Mouse (Mus musculus) stomach, postnatal 0 days (tissue): ENCODE data around the gene Gucy1b1.

Experiments
- CTCF ChIP-seq: IDR thresholded peaks from 2 replicates; pipeline ENCODE4 v1.5.1; 2016; ENCODE audit warnings: antibody characterized with exemption, low read depth, mild to moderate bottlenecking, moderate library complexity
- EP300 ChIP-seq: optimal IDR thresholded peaks from 2 replicates; pipeline ENCODE3; 2016; ENCODE audit warnings: antibody characterized with exemption

DNA sequence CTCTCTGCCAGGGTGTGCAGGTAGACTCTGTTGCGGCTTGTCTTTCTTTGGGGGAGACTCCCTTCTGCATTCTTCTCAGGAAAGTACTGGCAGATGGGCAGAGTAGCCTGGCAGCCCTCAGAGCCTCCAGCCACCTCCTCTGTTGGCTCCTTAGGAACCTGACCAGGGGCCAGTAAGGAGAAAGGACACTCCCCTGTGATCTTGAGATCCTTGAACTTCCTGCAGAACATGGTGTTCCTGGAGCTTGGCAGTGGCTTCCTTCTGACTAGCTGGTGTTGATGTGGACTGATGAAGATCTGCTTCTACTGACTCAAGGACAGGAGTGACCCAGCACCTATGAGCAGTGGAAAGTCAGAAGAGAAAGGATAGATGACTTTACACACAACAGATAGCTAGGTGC, 44.4 kb upstream of the Gucy1b1 start:
- TF ChIP-seq EP300 (no peak), CTCF (no peak)
